Mouse (Mus musculus): Measurements from ENCODE around the gene Acot8. TPM values are rescaled to one million over a fixed set of nuclear protein-coding genes. Genes with fewer than 3 reads are reported as not detected.

The Acot8 gene
- total RNA-seq (2021) = 10 to 100 TPM; 31.5 to 33.6 TPM
- long read RNA-seq, experiment 1, transcript Acot8-202 (6 exons, 1,152 nt) = major isoform, 26 of 41 reads
- long read RNA-seq, experiment 1, partial matches to known transcripts = 9 of 41 reads
- long read RNA-seq, experiment 1, other reads (novel, unspliced or antisense) = 2 of 41 reads
- long read RNA-seq, experiment 2, transcript Acot8-202 (6 exons, 1,152 nt) = major isoform, 17 of 20 reads
- long read RNA-seq, experiment 2, partial matches to known transcripts = 2 of 20 reads
- long read RNA-seq, experiment 2, other reads (novel, unspliced or antisense) = 0 of 20 reads

GRCm38 (mm10) chr2:164804533-164805331 is at the start of gene Acot8, which contains the start of gene Zswim3:
Gene Acot8 (minus strand): TSS chr2:164804882.
Gene Zswim3 (plus strand): TSS chr2:164805098.
- DNase-seq = peak; percentile 95 to 96

DNA sequence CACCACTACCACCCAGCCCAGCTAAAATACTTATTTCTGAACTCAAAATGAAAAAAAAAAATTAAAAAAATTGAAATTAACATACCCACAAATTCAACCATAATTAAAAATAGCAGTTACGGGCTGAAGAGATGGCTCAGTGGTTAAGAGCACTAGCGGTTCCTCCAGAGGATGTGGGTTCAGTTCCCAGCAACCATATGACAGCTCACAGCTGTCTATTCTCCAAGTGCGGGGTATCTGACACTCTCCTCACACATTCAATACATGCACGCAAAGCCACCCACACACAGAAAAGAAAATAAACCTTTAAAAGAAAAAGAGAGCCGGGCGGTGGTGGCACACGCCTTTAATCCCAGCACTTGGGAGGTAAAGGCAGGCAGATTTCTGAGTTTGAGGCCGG is 45.4 kb upstream of the Acot8 start:
- DNase-seq = no peak

GRCm38 (mm10) chr2:164845782-164846181 is 41.1 kb upstream of the Acot8 start:
- no peak for DNase-seq

DNA sequence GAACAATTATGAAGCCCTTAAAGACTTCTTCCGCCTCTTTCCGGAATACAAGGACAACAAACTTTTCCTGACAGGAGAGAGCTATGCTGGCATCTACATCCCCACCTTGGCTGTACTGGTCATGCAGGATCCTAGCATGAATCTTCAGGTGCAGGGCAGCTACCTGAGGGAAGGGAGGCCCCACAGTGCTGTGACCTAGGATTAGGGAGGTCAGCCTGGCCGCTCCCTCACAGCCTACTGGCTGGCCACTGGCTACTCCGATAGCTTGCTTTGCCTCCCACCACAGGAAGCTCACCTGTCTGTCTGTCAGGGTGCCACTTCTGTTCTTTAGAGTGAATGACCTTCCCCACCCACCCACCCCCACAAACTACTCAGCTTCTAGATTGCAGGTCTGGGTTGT is 30.5 kb upstream of the Acot8 start:
- DNase-seq = no peak

DNA sequence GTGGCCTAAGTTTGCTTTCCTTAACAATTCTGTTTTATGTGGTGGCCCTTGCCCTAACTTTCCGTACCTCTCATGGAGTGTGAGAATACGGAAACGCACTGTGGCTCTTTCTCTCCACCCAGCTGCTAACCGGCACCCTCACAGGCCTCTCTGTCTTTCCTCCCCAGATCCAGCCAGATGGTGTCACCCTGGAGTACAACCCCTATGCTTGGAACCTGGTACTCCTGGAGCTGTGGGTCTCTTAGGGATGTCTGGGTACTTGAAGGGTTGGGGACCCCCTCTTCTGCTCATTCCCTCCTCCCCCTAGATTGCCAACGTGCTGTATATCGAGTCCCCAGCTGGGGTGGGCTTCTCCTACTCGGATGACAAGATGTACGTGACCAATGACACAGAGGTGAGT is 29.8 kb upstream of the Acot8 start:
- DNase-seq = peak in 1 of 2 experiments; percentile 24

DNA sequence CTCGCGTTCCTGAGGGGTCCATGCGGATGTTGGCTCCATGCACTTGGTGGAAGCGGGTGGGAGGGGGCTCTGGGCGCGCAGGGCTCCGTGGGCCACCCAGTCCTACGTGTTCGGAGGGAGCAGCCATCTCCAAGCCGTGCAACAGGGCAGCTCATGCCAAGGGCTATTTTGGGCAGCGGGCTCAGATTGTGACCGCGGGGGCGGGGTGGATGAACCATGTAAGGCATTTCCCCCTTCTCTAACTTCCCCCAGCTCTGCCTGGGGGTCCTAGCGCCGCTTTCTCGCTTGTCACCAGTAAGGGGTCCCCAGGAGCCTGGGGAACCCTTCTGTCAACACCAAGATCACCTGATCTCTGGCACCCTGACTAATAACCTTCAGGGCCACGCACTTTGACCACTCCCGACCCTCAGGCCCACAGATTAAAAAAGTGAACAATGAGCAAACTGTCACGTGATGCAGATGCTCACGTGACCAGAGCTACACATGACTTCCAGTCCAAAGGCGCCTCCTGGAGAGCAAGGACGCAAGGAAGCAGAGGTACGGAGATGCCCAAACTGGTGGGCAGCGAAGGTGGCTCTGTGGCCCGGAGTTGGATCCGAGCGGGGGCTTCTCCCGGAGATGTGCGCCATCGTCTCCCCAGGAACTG is 28.8 kb upstream of the Acot8 start, which contains the start of gene Neurl2:
Gene Neurl2, minus strand, starts transcription at position 143 of the 646 bp plus-strand sequence.
- DNase-seq = peak; percentile 88 to 91

DNA sequence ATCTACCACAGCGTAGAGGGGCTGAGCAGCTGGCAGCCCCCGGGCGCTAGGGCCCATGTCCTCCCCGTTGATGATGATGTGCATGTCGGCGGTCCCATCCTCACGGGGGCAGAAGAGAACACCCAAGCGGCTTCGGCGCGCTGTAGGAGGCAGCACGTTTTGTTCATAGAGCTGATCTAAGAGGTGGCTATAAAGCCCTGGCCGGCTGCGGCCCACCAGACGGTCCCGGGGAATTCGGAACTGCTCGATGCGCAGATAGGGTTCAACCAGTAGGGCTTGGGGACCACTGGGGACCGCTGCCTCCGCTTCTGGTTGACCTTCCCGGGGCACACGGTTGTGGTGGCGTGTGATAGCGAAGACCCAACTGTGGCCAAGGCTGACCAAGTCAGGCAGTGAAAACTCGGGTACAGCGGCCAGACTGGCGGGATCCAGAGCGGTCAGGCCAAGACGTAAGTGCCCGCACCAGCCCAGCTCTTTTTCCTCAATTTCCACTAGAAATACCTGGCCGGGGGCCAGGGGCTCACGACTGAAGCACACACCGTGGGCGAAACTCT is 28.1 kb upstream of the Acot8 start, which contains the start of gene Ctsa:
Gene Ctsa, plus strand, starts transcription at position 126 of the 554 bp plus-strand sequence.
- DNase-seq = peak; percentile 85 to 86

GRCm38 (mm10) chr2:164832032-164832747 is 27.5 kb upstream of the Acot8 start:
- DNase-seq = no peak

- DNase-seq = no peak
Observed at GRCm38 (mm10) chr2:164831029-164831428, 26.3 kb upstream of the Acot8 start.

DNA sequence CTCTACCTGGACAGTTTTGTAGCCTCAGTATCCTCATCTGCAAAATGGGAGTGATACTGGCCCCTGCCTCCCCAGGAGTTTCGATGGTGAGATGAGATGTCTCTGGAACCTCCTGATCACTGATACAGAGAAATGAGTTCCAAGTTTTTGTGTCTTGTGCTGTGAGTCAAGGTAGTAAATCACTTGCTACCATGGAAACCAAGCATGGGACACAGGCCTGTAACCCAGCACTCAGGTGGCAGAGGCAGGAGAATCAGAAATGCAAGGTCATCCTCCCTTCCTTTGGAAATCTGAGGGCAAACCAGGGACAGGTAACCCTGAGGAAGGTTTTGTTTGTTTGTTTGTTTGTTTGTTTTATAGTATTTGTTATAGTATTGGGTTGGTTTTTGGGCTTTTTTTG is 24.4 kb upstream of the Acot8 start:
- DNase-seq = no peak

DNA sequence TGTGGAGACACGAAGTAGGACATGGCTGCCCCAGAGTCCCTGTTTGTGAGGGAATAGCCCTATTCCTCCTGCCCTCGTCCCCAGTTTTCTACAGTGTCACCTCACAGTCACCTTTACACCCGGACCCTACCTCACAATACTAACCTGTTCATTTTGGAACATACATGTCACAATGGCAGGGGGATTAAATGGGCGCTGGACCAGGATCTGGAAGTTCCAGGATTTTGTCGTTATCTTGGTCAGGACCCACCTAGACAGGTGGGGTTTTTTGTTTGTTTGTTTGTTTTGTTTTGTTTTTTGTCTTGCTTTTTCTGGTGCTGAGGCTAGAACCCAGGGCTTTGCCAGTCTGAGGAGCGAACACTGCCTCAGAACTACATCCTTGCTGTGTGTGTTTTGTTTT is 23.8 kb upstream of the Acot8 start, which contains the start of gene Spata25:
Gene Spata25, minus strand, starts transcription at position 101 of the 400 bp plus-strand sequence.
- no peak for DNase-seq

DNA sequence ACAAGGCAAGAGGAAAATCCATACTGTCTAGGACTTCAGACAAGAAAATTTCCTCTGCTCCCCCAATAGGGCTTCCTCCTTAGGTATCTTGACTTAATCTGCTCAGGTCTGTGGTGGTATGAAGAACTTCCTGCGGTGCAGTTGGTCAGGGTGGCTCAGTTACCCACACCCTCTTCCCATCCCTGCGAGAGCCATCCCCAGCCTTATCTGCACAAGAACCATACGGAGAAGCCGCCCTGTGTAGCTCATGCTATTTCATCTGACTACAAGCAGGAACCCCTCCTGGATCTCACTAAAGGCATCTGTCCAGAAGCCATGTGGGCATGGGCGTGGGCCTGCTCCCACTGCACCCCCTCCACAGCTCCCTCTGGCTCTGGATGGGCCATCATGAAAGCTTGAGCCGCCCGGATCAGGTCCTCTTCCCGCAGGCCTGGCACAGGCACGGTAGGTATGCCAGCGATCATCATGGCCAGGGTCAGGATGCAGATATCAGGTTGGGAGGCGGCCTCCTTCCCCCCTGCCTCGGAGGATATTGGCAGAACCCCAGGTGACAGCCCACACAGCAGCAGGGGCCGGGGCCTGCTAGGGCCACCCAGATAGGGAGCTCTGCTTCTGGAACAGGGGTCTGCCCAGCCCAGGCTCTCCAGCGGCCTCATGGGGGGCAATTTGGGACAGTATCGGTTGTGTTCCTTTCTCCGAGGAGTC is 22.6 kb upstream of the Acot8 start:
- DNase-seq = no peak

GRCm38 (mm10) chr2:164825521-164825920 is 20.8 kb upstream of the Acot8 start:
- DNase-seq = no peak

DNA sequence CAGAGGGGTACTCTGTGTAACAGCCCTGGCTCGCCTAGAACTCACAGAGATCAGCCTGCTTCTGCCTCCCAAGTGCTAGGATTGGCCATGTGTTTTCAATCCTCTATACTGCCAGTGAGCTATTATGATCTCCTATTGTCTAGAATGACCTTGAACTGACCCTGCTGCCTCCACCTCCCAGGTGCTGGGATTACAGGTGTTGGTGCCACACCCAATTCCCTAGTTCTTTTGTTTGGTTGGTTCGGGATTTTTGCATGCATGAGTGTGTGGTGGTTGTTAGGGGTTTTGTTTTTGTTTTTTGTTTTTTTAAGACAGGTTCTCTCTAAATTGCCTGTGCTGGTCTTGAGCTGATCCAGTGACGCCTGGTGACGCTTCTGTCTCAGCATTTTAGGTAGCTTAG is 19.3 kb upstream of the Acot8 start:
- DNase-seq = no peak

DNA sequence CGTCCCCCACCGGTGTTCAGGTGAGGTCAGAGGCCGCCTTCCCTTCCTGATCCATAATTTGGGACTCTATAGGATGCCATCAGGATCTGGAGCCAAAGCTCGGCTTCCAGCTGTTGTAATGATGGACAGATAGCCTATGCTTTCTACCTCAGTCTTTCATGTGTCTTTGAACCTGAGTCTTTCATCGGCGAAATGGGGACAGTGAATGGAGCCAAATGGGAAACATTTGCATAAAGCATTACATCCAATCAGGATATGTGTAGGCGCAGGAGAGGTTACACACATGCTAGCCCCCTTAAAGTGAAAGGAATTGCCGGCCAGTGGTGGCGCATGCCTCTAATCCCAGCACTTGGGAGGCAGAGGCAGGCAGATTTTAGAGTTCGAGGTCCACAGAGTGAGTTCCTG is 18.5 kb upstream of the Acot8 start:
- peak in 1 of 2 experiments; percentile 40 for DNase-seq

DNA sequence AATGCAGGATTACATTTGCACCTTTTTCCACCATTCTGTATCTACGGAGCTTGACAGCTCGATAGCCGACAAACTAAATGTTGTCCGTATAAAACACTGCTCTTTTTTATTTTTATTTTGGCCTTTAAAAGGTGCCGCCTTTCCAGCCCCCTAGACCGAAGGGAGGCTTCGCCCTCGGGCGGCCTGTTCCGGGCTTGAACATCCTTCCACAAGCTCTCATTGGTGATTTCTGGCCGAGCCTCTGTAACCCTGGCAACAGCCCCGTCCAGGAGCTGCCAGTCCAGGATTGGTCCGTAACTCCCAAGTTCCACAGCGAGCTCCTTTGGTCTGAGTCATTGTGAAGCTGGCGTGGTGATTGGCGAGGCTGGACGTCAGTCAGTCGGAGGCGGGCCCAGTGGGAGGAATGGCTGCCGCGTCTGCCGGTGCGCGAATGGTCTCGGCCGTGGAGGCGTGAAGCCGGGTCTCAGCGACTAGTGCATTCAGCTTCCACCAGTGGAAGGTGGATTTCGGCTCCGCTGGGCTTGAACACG is 18.0 kb upstream of the Acot8 start, which contains the start of gene Zswim1:
Gene Zswim1, plus strand, starts transcription at position 51 of the 530 bp plus-strand sequence.
- peak; percentile 99 to 100 for DNase-seq

- no peak for DNase-seq
Observed at GRCm38 (mm10) chr2:164821060-164821459, 16.4 kb upstream of the Acot8 start.

- no peak for DNase-seq
Observed at GRCm38 (mm10) chr2:164817703-164818102, 13.0 kb upstream of the Acot8 start.

GRCm38 (mm10) chr2:164817206-164817605 is 12.5 kb upstream of the Acot8 start:
- DNase-seq = no peak

- no peak for DNase-seq
Observed at GRCm38 (mm10) chr2:164815821-164816220, 11.1 kb upstream of the Acot8 start.

- DNase-seq = no peak
Observed at GRCm38 (mm10) chr2:164815348-164815747, 10.7 kb upstream of the Acot8 start.

Measured in adrenal gland, postnatal 36 days (tissue).